Mouse (Mus musculus) lung, adult 2 months (tissue): ENCODE results near the gene Adprm.

Experiments used
- CTCF ChIP-seq: fragments of 200-500 bp; IDR thresholded peaks from 2 replicates; pipeline ENCODE4 v1.5.1; 2011; ENCODE audit warnings: mild to moderate bottlenecking, low read length, control low read depth; ENCODE audit not compliant: insufficient read depth
- POLR2A ChIP-seq: fragments of 200-500 bp; IDR thresholded peaks from 2 replicates; pipeline ENCODE4 v1.6.1; 2011; ENCODE audit warnings: low read depth, mild to moderate bottlenecking, control low read depth, low read length, borderline replicate concordance; ENCODE audit errors: extremely low read depth

GRCm38 (mm10) chr11:67075036-67075435 is 22.6 kb upstream of the Adprm start:
- TF ChIP-seq POLR2A (no peak), CTCF (no peak)
